ENCODE assay signal across 10 mouse cellular contexts in the genomic region with DNA sequence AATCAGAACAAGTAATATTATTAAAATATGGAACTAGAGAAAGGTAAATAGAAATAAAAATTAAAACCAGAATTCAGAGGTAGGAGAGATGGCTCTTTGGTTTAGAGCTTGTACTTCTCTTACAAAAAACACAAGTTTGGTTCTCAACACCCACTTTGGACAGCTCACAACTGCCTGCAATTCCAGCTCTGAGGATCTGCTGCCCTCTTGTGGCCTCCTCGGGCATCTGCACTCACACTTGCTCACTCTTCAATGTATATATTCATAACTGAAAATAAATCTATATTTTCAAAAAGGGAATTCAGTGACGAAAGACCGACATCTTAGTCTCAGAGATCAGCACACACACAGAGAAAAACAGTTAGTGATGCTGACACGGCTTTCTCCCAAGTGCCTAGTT.
A peak's percentile ranks its signal among the peaks of the same experiment; 100 is the strongest.
DNase-seq lines count a peak whose midpoint lies in the region; TF ChIP-seq lines count a peak whose summit lies in the region.
"Had no signal": no experiment of that assay in that cellular context is flagged by ENCODE, and none has a peak within 500 bp of the region (broad histone marks: within the 10 kb centered on the region; RNA-seq: fewer than 3 reads in every experiment).

No protein-coding gene starts in this region.

- intact Hi-C loops in gastrocnemius, adult 2 months (cut with DNase I): no loop called here

- WGBS in thymus, adult 2 months: 71% methylated on average over 4 of the region's 4 CpGs
- 65% methylated on average over 4 of the region's 4 CpGs for WGBS in forebrain, embryonic 10.5 days

- no peak for TF ChIP-seq POLR2A in thymus, adult 2 months (IDR thresholded peaks at IDR 0.05; ENCODE audit: control insufficient read depth, extremely low read depth, insufficient read depth, low read length, poor library complexity)

- no peak overlapping the region for H3K4me3 ChIP-seq in gastrocnemius, adult 2 months
- H3K4me3 ChIP-seq in thymus, adult 2 months (ENCODE audit: control insufficient read depth, insufficient read depth, low read length): no peak overlapping the region
- H3K4me3 ChIP-seq in forebrain, embryonic 10.5 days: no peak overlapping the region

- H3K4me1 ChIP-seq in thymus, adult 2 months (replicated peaks; ENCODE audit: control insufficient read depth, insufficient read depth, low read length): no peaks in the 10 kb centered on the region
- no peaks in the 10 kb centered on the region for H3K4me1 ChIP-seq in forebrain, embryonic 10.5 days

- no peaks in the 10 kb centered on the region; the same call in 1 of the 2 replicates for H3K9me3 ChIP-seq in forebrain, embryonic 10.5 days

- peak; percentile 52 for TF ChIP-seq CTCF in gastrocnemius, adult 2 months (IDR thresholded peaks at IDR 0.05)
- TF ChIP-seq CTCF in thymus, adult 2 months (IDR thresholded peaks at IDR 0.05; ENCODE audit: borderline replicate concordance, control insufficient read depth, extremely low read depth, insufficient read depth, low read length, poor library complexity): no peak

- H3K36me3 ChIP-seq in thymus, adult 2 months (ENCODE audit: control insufficient read depth, insufficient read depth, low read length): no peaks in the 10 kb centered on the region
- no peaks in the 10 kb centered on the region for H3K36me3 ChIP-seq in forebrain, embryonic 10.5 days (replicated peaks)

- H3K27me3 ChIP-seq in thymus, adult 2 months (ENCODE audit: control insufficient read depth, insufficient read depth, low read length): no peaks in the 10 kb centered on the region
- no peaks in the 10 kb centered on the region for H3K27me3 ChIP-seq in forebrain, embryonic 10.5 days (ENCODE audit: poor library complexity, severe bottlenecking)

- H3K27ac ChIP-seq in gastrocnemius, adult 2 months: no peak overlapping the region
- H3K27ac ChIP-seq in thymus, adult 2 months (ENCODE audit: control insufficient read depth, insufficient read depth, low read length): no peak overlapping the region
- H3K27ac ChIP-seq in forebrain, embryonic 10.5 days: no peak overlapping the region

- no peak for DNase-seq in gastrocnemius, adult 2 months
- no peak for DNase-seq in gastrocnemius, postnatal 25 days
- DNase-seq in thymus, adult 2 months: peak; percentile 9
- no peak for DNase-seq in thymus, postnatal 36 days
- peak; percentile 6 for DNase-seq in embryo, embryonic 9.5 days (ENCODE audit: extremely low spot score)
- no peak for DNase-seq in left cerebral cortex, adult 8-10 months (ENCODE audit: low spot score in 2 of 2)
- no peak for DNase-seq in left cerebral cortex, adult 9 months (ENCODE audit: low spot score in 2 of 2)
- DNase-seq in forebrain, embryonic 10.5 days (ENCODE audit: extremely low spot score, low spot score): no peak
- DNase-seq: layer of hippocampus, adult 9-11 months; lung, postnatal 4 days had no signal

Comparison
In these comparisons a context has a peak if more than half of its experiments do, and no peak if none do; other contexts are left out.
1. DNase-seq: peak in thymus, adult 2 months (single experiment) and embryo, embryonic 9.5 days (single experiment); none in gastrocnemius, adult 2 months (single experiment), gastrocnemius, postnatal 25 days (single experiment), thymus, postnatal 36 days (0 of 2), left cerebral cortex, adult 8-10 months (0 of 2), left cerebral cortex, adult 9 months (0 of 2) and forebrain, embryonic 10.5 days (single experiment).